Mouse (Mus musculus) small intestine, adult 10 weeks (tissue): ENCODE results near the gene Gm17728. TPM values are rescaled to one million over a fixed set of nuclear protein-coding genes. Genes with fewer than 3 reads are reported as not detected.

ENCODE experiments used
- polyA plus RNA-seq: library from polyadenylated mRNA; stranded (reverse); fragments of 350-450 nt; fragmentation: Illumina TruSeq; extraction: RNeasy Lipid Tissue Mini Kit (QIAGEN cat#74804); gene quantifications from one replicate; pipeline ENCODE4 v1.2.3, GENCODE M21; 2014; ENCODE audit warnings: low replicate concordance

Gm17728 gene
- polyA plus RNA-seq = not detected

DNA sequence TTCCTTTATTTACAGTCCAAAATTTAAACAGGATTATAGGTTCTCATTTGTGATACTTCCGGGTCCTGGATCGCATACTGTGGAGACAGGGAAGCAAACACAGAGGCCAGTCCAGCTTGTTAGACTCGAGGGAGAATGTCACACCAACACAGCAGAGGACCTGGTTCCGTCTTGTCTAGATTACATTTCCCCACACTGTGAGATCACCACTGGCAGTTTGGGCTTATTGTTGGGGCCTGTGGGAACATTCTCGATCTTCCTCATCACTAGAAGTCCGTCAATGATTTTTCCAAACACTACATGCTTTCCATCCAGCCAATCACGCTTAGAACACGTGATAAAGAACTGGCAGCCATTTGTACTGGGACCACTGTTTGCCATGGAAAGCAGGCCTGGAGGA, at the start of gene Gm17728:
Gene Gm17728, plus strand, starts transcription at position 301 of the 400 bp plus-strand sequence.

Other genes with a start within 250 kb of the Gm17728 start
- gene Pabpc6, start 247.7 kb downstream of the Gm17728 start, polyA plus RNA-seq = not detected